Mouse (Mus musculus) spleen, adult 12 weeks (tissue): ENCODE results near the gene Ryr3.

ENCODE experiments used
- DNase-seq: peaks from one replicate; pipeline ENCODE4 v3.0.0; 2022; ENCODE audit warnings: low spot score

Gene Ryr3

DNA sequence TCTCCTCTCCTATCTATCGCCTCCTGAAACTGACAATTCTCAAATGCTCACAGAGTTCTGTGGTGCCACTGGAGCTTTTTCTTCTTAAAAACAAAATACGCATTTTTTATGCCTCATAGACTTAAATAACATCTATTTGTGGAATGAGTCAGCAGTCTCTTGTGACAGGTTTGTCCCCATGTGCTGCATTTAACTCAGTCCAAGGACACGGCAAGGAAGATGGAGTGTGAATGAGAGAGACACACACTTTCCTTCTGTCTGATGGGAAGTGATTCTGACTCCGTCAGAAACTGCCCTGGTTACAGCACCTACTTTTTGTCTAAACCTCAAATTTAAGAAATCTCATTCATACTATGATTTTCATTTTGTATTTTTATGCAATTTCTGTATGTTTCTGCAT, 306.3 kb downstream of the Ryr3 start:
- no peak for DNase-seq

DNA sequence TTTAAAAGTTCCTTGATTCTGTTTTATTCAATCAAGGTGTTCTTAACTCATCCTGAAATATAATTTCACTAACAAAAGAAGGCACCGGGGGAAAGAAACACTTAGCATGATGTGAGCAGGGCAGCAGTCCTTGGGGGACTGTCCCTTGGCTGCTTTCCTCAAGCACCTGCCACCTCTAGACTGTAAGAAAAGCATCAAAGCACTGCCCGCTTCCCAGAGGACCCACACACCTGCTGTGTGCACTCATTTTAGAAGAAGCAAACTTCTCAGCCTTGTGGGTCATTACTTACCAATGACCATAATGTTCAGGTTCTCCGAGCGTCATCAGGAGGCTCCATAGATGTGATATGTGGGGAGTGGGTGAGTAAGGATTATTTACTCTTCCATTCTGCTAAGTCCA, 307.8 kb downstream of the Ryr3 start:
- no peak for DNase-seq

DNA sequence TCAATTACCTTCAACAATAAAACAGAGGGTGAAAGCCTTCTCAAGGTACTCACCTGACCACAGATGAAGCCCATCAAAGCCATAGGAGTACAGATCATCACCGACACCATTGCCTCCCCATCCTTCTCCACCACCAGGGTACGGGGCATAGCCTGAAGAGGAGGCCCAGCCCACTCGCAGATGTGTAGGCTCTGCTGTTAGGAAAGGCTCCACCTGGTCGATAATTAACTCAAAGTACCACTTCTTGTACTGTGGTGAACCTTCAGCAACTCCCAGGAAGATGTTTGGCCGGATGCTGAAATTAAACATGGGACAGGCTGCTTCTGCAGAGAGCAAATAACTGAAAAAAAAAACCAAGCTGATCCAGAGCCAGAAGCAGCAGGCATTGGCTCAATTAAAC, 316.1 kb downstream of the Ryr3 start:
- DNase-seq: no peak

DNA sequence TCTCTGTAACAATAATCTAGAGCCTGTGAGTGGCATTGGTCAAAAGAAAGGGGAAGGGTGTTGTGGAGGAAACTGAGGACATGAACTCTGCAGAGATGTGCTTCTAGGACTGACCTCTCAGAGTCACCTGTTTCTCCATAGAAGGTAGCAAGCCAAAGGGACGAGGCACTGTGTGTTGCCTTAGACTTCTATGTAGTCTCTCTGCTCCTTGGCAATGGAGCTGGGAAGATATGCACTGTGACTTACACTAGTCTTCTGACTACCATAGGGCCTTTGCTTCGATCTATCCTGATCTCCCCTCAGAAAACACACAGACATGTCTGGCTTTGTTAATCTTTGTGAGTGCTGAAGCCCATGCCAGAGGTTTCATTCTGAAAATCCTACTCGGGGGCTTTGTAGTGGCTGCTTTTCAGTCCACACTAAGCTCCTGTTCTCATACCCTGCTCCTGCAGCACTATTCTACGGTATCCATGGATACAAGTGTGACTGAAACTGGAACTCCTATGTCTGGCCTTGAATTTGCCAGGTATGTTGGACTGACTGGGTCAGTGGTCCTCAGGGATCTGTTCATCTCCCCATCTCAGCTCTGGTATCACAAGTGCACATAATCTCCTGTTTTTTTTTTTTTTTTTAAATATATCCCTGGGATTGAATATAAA, 332.3 kb downstream of the Ryr3 start:
- no peak for DNase-seq

GRCm38 (mm10) chr2:112881805-112882204, 335.1 kb downstream of the Ryr3 start:
- DNase-seq: no peak

DNA sequence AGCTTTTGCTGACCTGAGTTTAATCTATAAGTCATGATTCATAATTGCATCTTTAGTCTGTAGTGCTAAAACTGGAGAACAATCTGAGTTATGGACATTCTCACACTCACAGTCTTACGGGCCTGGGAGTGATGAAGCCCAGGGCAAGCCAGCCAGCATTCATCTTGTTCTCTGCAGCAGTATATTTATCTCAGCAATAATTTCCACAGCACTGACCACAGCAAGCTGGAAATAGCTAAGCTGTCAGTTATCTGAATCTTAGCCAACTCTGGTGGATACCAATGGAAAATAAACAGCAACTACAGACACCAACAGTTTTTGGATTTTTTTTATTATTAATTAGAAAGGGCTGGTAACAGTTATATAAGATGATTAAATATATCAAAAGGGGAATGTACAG, 335.5 kb downstream of the Ryr3 start:
- DNase-seq: no peak

DNA sequence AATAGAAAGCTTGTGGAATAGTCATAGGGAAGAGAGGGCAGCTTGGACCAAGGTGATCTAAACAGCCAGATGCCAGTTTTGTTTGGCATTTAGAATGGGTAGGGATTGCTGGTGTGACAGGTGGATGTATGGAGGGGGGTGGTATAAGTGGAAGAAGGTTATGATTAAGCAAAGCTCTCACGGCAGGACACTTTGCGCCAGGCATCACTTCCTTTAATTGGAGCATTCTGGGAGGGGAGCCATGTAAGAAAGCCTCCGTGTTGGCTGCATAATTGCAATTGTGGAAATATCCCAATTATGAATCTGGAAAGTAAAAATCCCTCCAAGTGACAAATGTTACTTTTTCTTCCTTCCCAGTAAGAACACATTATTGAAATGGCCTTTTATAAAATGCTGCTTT, 339.5 kb downstream of the Ryr3 start:
- no peak for DNase-seq

DNA sequence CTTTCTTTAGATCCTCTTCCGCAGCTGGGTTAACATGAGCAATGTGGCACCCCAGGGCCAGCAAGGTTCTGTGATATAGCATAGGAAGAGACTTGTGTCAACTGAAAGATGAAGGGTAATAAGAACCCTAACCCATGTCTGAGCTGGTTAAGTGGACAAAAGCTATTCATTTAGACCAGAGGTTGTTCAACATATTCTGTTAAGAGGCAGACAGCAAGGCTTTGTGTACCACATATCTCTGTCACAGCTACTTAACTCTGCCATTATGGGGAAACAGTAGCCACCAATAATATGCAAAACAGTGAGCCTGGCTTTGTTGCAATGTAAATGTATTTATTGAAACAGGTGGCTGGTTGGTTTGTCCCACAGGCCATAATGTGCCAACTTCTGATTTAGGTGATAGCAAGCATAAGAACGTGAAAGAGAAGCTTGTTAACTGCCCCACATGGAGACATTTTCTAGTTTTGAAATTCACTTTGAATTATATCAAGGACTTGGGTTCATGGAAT, 350.8 kb downstream of the Ryr3 start:
- DNase-seq: no peak

GRCm38 (mm10) chr2:112861792-112862191, 355.1 kb downstream of the Ryr3 start:
- DNase-seq: no peak

DNA sequence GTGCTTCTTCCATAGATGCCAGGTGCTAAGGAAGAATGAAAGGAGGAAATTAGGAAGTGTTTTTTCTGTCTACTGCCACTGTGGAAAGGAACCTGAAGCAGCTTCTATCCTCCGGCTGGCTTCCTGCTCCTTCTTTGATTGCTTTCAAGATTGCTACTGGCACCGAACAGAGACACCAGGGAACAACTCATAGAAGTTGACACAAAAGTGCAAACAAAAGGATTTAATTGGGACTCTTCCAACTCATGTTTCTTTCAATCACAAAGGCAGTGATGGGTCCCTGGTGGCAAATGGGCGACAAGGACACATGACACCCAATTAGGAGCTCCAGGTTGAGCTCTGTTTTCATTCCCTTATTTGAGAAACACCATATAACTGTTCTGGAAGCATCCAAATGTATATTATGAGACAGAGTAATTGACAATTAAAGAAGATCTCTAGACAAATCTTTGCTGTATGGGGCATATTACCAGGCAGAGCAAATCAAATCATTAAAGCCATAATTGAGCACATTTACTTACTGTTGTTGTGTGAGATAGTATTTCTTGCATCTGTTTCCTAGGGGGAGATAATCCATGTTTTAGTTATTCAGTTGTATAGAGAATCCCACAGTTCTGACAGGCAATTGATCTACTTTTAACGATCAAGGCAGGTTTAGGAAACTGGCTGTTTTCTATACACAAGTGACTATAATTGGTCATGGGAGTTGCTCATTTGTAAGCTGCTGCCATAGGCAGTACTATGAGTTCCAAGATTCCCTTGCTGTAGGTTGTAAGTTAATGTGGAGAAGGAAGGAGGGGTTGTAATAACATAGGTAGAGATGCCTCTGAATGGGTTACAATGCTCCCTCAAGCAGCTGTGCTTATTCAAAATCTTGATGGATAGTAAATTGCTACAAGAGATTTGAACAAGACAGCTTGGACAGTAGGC, 371.0 kb downstream of the Ryr3 start:
- no peak for DNase-seq

GRCm38 (mm10) chr2:112842877-112843276, 374.0 kb downstream of the Ryr3 start:
- no peak for DNase-seq

GRCm38 (mm10) chr2:112831423-112832305, 385.2 kb downstream of the Ryr3 start:
- no peak for DNase-seq

- no peak for DNase-seq
Observed at GRCm38 (mm10) chr2:112826571-112826970, 390.3 kb downstream of the Ryr3 start.

- no peak for DNase-seq
Observed at GRCm38 (mm10) chr2:112822721-112823120, 394.2 kb downstream of the Ryr3 start.

- no peak for DNase-seq
Observed at GRCm38 (mm10) chr2:112819059-112819458, 397.8 kb downstream of the Ryr3 start.

DNA sequence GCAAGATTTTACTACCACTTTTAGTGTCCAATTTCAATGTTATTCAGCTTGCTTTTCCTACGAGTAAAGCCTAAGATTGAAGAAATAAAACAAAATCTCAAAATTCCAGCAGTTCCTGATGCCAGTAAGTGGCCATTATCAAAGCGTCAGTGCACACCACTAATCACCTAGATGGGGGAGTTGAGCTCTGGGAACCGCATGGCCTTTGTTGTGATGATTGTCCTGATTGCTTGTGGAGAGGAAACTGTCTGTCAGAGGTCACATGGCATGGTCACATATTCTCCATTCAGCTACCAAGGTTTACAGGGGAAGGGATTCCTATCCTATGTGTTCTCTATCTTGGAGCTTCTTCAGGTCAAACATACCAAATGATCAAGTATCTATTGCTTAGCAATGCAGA, 399.9 kb downstream of the Ryr3 start:
- no peak for DNase-seq

GRCm38 (mm10) chr2:112815960-112816359, 400.9 kb downstream of the Ryr3 start:
- DNase-seq: no peak

- no peak for DNase-seq
Observed at GRCm38 (mm10) chr2:112812637-112813402, 404.1 kb downstream of the Ryr3 start.

DNA sequence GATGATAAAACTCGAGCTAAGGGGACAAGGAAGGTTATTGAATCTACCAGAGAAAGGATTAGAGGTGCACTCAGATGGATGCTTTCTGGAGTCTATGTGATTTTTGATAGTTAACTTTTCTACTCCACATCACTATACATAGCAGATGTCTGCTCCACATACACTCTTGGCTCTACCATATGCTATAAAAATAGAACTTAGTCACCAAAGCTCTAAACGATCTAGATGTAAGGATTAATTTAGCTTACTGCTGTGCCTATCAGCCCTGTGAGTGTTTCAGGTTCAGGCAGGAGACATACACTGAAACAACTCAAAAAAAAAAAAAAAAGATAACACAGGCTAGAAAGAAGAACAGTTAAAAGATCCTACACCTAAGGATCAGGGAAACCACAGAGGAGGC, 410.9 kb downstream of the Ryr3 start:
- DNase-seq: no peak

DNA sequence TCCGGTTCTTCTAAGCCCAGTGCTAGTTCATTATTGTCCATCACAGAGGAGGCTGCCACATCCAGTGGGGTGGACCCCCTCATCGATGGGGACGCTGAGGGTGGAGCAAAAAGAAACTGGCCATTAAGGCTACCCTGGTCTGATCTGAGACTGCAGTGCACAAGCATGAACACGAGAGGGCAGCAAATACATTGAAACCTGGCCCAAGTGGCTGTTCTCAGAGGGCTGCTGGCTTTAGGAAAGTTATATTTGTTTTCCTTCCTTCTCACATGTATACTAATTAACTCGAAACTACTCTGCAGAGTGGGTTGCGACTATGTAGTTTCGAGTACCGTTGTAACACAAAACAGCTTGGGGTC, 416.9 kb downstream of the Ryr3 start:
- DNase-seq: no peak

- DNase-seq: no peak
Observed at GRCm38 (mm10) chr2:112799351-112799994, 417.4 kb downstream of the Ryr3 start.
